Mouse (Mus musculus): Measurements from ENCODE around the gene Cep128.

- TF ChIP-seq CTCF (IDR thresholded peaks at IDR 0.05; ENCODE audit: insufficient read depth, low read depth, low read length) (no peak), POLR2A (IDR thresholded peaks at IDR 0.05; ENCODE audit: insufficient read depth, low read depth, low read length) (no peak)
Measured at GRCm38 (mm10) chr12:91050593-91051325, 333.4 kb downstream of the Cep128 start.
